Mouse (Mus musculus) left cerebral cortex, postnatal 14 days (tissue): ENCODE results near the gene Cwf19l2. TPM values are rescaled to one million over a fixed set of nuclear protein-coding genes. Genes with fewer than 3 reads are reported as not detected.
"Not testable (repeated sequence)": the region's sequence is repeated elsewhere in the genome, so short reads cannot be mapped to it uniquely, and the experiment has no call there.

Source experiments
- DNase-seq, 2 experiments: peaks; one replicate each; pipeline ENCODE4 v3.0.0; 2021 to 2022; ENCODE audit warnings: low spot score in 2 of 2, mixed read lengths in 1 of 2
- intact Hi-C: fragments of 180-260 bp; cut with DNase I; formaldehyde crosslinking; loops from one replicate; pipeline ENCODE4 v1.15.1; 2025
- long read RNA-seq, 2 experiments: library from polyadenylated mRNA; stranded (forward); transcript quantifications; one replicate each; pipeline ENCODE4 v2.0.0; 2021
- total RNA-seq, 2 experiments: library from RNA; stranded (reverse); gene quantifications; 2 replicates each; pipeline ENCODE4 v1.2.3; 2021

Cwf19l2 gene
- 10 to 100 TPM; 12.6 to 13.4 TPM for total RNA-seq
- long read RNA-seq, experiment 1, full-length matches to known transcripts: 16 of 28 reads
- long read RNA-seq, experiment 1, partial matches to known transcripts: 6 of 28 reads
- long read RNA-seq, experiment 1, other reads (novel, unspliced or antisense): 6 of 28 reads
- long read RNA-seq, experiment 2, full-length matches to known transcripts: 16 of 22 reads
- long read RNA-seq, experiment 2, partial matches to known transcripts: 3 of 22 reads
- long read RNA-seq, experiment 2, other reads (novel, unspliced or antisense): 3 of 22 reads

DNA sequence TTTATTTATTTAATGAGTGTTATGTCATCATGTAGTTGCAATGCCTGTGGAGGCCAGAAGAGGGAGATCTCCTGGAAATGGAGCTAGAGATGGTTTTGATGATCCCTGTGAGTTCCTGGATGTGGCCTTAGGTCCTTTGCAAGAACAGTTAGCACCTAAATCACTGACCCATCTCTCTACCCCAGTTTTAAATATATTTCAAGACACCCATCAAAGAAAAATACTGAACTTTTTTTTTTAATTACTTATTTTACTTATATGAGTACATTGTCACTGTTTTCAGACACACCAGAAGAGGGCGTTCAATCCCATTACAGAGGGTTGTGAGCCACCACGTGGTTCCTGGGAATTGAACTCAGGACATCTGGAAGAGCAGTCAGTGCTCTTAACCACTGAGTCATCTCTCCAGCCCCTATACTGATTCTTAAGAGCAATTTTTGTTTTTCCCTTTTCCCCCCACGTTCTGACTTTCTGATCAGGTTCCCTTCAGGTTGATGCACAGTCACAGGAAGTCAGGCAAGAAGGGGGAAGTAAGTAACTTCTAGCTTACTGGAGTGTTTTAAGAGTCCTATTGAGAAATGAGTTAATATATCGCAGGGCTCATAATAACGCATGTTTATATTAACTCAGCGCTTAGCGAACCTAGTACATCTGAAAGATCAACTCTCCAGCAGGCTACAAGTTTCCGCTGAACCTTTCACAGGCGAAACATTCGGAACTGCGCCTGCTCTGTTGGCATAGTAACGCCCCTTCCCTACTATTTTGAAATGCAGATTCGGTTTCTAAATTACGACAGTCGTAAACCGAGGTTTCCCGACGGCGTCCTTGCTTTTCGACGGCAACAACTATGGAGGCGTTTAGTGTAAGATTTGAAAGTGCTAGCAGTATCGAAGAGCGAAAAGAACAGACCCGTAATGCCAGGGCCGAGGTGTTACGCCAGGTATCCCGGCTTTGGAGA lies at the start of gene Cwf19l2:
Cwf19l2 (plus strand) TSS at position 342 of the 958 bp plus-strand sequence.
- DNase-seq: peak; percentile 88 to 96
- intact Hi-C loops: loop anchor here (5.0 kb wide), 1 partner anchor 904 kb away; the partner anchor contains the start of genes Aasdhppt and Kbtbd3

DNA sequence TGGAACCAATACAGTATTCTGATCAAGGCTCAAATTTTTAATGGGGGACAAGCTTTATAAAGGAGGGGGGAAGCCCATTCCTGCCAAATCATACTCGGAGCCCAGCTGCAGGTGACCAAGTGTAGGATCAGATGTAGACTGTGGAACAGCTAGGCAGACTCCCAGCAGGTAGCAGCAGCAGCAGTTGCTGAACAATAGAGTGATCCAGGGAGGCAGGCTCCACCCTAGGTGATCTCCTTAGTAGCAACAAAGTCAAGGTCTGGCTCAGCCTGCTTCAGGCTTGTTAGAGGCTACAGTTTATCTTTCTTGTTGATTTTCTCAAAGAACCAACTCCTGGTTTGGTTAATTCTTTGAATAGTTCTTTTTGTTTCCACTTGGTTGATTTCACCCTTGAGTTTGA lies 27.1 kb upstream of the Cwf19l2 start:
- intact Hi-C loops, DNase-seq: not testable (repeated sequence)

DNA sequence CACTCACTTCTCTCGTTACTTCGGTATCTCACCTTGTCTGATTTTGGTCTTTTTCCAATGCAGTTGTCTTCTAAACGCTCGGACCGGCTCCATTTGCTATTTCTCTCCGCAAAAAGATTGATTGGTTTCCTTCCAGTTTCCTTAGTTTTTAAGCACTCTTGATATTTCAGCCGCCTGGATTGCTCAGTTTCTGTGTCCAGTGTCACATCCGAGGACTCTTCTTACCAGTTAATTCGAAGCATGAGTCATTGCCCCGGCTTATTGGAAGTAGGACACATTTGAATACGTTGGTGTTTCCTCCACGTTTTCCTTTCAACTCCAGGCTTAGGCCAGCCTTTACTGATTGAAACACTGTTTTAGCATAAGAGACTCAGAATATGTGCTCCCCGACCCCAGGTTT lies 980 bp downstream of the Cwf19l2 start:
- peak; percentile 10 to 41 for DNase-seq
- intact Hi-C loops: loop anchor here (5.0 kb wide), 1 partner anchor 903 kb away; the partner anchor contains the start of genes Aasdhppt and Kbtbd3

DNA sequence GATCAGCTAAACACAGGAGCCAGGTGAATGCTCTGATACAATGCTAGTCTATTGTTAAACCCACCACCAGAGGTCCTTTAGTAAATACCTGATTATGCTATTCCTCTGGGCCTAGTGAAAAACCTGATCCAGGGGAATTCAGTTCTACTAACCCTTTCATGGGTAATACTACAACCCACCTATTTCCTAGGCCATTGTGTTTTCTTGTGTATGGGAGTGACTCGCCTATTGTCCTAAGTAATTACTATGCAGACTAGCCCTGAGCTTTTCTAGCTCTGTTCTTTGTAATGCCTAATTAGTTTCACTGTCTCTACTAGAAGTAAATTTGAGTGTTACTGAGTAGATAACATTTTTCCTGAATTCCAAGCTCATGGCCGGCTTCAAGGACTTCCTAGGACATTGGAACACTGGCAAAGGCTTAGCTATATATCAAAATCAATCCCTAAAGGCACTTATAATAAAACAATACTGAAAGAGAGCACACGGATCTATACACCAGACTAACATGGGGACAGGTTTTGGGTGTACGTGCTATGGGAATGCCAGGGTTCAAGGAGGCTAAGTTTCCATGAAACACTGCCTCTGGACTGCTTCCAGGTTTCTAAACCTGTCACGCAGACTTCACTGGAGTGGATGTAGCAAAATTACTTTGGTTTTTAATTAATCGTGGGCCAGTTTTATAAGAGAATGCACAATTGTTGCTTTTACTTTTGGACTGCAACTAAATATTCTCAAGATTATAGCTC lies 36.3 kb downstream of the Cwf19l2 start:
- DNase-seq, intact Hi-C loops: not testable (repeated sequence)

DNA sequence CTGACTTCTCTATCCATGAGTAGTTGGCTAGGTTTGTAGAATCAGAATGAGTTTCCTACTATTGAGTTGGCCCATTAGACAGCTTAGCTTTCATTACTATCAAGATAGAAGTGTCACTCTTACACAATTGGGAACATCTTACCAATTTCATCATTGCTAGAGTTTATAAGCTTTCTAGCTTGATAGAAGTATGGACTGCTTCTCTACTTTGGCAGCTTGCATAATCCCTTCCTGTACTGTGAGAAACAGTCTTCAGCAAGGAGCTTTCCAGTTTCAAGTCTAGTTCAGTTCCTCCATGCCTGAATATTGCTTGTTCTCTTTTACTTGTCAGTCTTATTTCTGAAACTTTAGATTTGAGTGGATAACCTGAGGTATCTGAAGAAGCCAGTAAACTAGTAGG lies 68.5 kb downstream of the Cwf19l2 start:
- intact Hi-C loops: no loop called here
- no peak for DNase-seq

DNA sequence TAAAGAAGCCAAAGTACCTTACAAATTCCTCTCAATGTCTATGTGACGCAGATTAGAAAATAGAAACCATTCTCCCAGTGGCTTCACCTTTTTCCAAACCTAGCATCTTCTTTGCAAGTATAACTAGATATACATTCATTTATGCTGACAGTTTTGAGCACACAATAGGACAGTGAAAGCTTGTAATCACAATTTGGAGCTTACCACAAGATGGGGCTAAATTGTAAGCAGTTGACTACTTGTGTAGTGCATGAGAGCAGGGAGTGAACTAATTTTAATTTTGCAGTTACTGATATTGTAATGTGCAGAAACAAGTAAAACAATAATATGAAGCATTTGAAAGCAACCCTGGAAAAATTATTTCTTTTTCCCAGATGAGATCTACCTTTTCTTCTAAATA lies 115.3 kb downstream of the Cwf19l2 start:
- DNase-seq: peak; percentile 19 to 43
- intact Hi-C loops: no loop called here

DNA sequence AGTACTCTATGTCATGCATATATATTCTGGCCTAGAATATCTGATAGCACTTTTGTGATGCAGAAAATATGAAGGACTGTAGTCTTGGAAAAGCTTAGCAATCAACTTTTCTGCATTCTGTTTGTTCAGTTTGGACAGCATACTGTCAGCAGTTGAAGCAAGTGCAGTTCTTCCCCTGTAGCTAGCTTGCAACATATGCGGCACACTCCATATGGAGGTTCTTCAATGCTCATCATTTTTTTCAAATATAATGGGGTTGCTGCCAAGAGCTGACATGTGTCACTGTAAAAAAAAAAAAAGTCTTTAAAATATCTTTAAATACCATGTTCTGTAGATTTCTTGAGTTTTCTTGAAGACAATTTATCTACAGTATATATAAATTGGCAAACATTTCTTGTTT lies 115.8 kb downstream of the Cwf19l2 start:
- peak; percentile 12 to 62 for DNase-seq

DNA sequence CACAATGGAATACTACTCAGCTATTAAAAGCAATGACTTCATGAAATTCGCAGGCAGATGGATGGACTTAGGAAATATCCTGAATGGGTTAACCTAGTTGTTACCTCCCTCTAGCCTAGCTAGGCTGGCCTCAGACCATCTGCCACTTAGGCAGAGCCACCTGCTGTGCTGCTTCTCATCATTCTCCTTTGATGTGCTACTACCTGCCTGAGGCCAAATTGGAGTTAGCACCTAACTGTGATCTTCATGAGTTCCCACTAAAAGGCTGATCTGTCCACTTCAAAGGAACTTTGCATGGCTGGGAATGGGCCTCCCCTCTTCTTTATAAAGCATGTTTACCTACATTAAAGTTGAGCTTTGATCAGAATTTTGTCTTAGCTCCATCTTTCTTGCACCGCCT lies 117.6 kb downstream of the Cwf19l2 start:
- intact Hi-C loops: no loop called here
- no peak for DNase-seq

More for the DNA sequence above, 115.8 kb downstream of the Cwf19l2 start:
- intact Hi-C loops: no loop called here

Other genes starting within 250 kb of the Cwf19l2 start
- 10 to 100 TPM; 41.6 to 44.4 TPM for gene Alkbh8, start 68.5 kb upstream of the Cwf19l2 start, total RNA-seq
- gene Gucy1a2, start 129.2 kb downstream of the Cwf19l2 start, total RNA-seq: 100 to 1,000 TPM in 1 of 2 experiments, 10 to 100 TPM in 1; 89.6 to 100 TPM